ENCODE assay signal across 13 mouse cellular contexts in the genomic region with DNA sequence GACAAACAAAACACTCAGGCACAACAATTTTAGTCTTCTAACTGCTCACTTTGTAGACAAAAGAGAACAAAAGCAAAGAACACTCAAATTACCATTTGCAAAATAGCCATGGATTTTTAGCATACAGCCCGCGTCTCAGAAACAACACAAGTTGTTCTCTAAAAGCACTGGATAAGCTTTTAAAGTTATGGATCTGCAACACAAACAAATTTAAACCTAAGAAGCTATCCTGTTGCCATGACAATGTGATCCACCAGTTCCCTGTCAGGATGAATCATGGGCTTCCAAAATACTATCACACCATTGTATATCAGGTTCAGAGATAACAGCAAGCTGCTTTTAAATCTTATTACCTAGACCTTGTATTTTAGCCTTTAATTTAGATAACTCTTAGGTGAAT.
"Had no signal": no experiment of that assay in that cellular context is flagged by ENCODE, and none has a peak within 500 bp of the region (broad histone marks: within the 10 kb centered on the region; RNA-seq: fewer than 3 reads in every experiment).

No protein-coding gene starts in this region.

- H3K4me1 ChIP-seq: limb, embryonic 13.5 days; midbrain, embryonic 12.5 days; stomach, embryonic 15.5 days had no signal

- H3K9me3 ChIP-seq: limb, embryonic 13.5 days; midbrain, embryonic 12.5 days; stomach, embryonic 15.5 days had no signal

- H3K36me3 ChIP-seq: limb, embryonic 13.5 days; midbrain, embryonic 12.5 days; stomach, embryonic 15.5 days had no signal

- H3K4me2 ChIP-seq: limb, embryonic 13.5 days; midbrain, embryonic 12.5 days; stomach, embryonic 15.5 days had no signal

- H3K9ac ChIP-seq: limb, embryonic 13.5 days; liver, embryonic 14.5 days; midbrain, embryonic 12.5 days; stomach, embryonic 15.5 days had no signal

- DNase-seq: kidney, adult 11 months; kidney, adult 9 months; kidney, postnatal 36 days; left cerebral cortex, postnatal 4 days; lung, adult 18-20 months; right cerebral cortex, postnatal 14 days; thymus, adult 2 months; thymus, postnatal 25 days had no signal

- H3K27ac ChIP-seq: kidney, postnatal 0 days; limb, embryonic 13.5 days; liver, embryonic 14.5 days; midbrain, embryonic 12.5 days; stomach, embryonic 15.5 days had no signal

- H3K27me3 ChIP-seq: limb, embryonic 13.5 days; midbrain, embryonic 12.5 days; stomach, embryonic 15.5 days had no signal

- H3K4me3 ChIP-seq: limb, embryonic 13.5 days; midbrain, embryonic 12.5 days; stomach, embryonic 15.5 days had no signal
